Mouse (Mus musculus): ENCODE data around the gene Arhgef17. TPM values are rescaled to one million over a fixed set of nuclear protein-coding genes. Genes with fewer than 3 reads are reported as not detected.

Gene Arhgef17
- polyA plus RNA-seq, 1 experiment from 2014 or later = 5.0 TPM

DNA sequence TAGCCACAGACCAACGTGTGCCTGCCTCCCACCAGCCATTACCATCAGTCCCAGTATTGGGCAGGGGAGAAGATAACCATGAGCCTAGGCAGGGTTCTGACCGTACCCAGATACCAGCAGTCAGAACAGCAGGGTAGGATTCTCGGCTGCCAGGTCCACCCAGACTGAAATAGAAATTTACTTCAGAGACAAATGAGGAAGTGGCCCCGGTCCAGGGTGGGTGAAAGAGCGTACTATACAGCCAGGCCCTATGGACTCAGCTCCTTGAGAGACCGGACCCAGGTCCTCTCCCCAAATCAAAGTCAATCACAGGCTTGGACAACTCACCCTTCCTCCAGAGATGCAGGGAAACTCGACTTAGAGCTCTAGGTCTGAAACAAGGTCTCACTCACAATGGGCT lies 29.2 kb upstream of the Arhgef17 start:
- H3K4me1 ChIP-seq (replicated peaks) = 0 out of 2 replicates have a peak, but pooled peaks cover 4% of the 10 kb centered on the region
- no peak overlapping the region for H3K9ac ChIP-seq
- no peaks in the 10 kb centered on the region for H3K36me3 ChIP-seq
- no peaks in the 10 kb centered on the region for H3K9me3 ChIP-seq
- no peak overlapping the region for H3K27ac ChIP-seq
- no peaks in the 10 kb centered on the region for H3K27me3 ChIP-seq (replicated peaks)
- no peak overlapping the region for H3K4me3 ChIP-seq (replicated peaks)
- WGBS = 70% methylated on average over 7 of the region's 7 CpGs
- H3K4me2 ChIP-seq (replicated peaks) = no peak overlapping the region
- no peak for ATAC-seq

- H3K4me1 ChIP-seq (replicated peaks) = 0 out of 2 replicates have a peak, but pooled peaks cover 4% of the 10 kb centered on the region
- H3K4me2 ChIP-seq (replicated peaks) = no peak overlapping the region
- no peak overlapping the region for H3K4me3 ChIP-seq (replicated peaks)
- no peak overlapping the region for H3K9ac ChIP-seq
- no peak for ATAC-seq
- WGBS = 72% methylated on average over 2 of the region's 2 CpGs
- H3K36me3 ChIP-seq = no peaks in the 10 kb centered on the region
- H3K27ac ChIP-seq = no peak overlapping the region
- no peaks in the 10 kb centered on the region for H3K27me3 ChIP-seq (replicated peaks)
- H3K9me3 ChIP-seq = no peaks in the 10 kb centered on the region
Observed at GRCm38 (mm10) chr7:100960462-100960861, 28.6 kb upstream of the Arhgef17 start.

DNA sequence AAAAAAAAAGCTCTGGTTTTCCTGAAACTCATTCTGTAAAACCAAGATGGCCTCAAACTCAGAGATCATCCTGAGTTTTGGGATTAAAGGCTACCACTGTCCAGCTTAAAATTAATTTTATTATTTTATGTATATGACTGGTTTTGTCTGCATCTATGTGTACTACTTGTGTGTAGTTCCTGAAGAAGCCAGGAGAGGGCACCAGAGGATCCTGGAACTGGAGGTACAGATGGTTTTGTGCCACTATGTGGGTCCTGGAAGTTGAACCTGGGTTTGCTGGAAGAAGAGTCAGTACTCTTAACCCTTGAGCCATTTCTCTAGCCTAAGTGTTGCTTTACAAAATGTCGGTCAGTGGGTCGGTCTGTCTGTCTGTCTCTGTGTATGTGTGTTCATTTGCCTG lies 26.5 kb upstream of the Arhgef17 start:
- no peak for ATAC-seq

DNA sequence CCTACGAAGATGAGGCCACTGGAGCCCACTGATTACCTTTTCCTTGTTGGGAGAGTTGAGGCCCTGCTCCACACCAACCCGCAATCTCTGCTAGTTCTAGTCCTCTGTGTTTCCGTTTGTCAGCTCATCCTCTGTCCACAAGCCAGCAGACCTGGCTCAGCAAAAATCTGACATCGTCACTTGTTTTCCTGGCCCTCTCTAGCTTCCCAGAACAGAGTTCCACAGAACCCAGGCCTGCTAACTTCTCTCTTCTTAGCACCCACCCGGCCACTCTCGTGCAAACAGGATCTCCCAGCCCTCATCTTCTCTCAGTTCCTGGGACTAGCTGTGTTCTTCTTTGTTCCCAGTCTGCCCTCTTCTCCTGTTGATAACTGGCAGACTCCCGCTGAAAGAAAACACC lies 20.8 kb upstream of the Arhgef17 start:
- H3K4me3 ChIP-seq (replicated peaks) = no peak overlapping the region
- H3K36me3 ChIP-seq = no peaks in the 10 kb centered on the region
- H3K9ac ChIP-seq = no peak overlapping the region
- H3K27me3 ChIP-seq (replicated peaks) = no peaks in the 10 kb centered on the region
- H3K4me2 ChIP-seq (replicated peaks) = no peak overlapping the region
- H3K9me3 ChIP-seq = no peaks in the 10 kb centered on the region
- H3K4me1 ChIP-seq (replicated peaks) = peaks cover 20% of the 10 kb centered on the region
- 72% methylated on average over 7 of the region's 7 CpGs for WGBS
- H3K27ac ChIP-seq = no peak overlapping the region
- no peak for ATAC-seq

More for the DNA sequence above, 26.5 kb upstream of the Arhgef17 start:
- no peaks in the 10 kb centered on the region for H3K36me3 ChIP-seq
- no peak overlapping the region for H3K4me2 ChIP-seq (replicated peaks)
- H3K4me3 ChIP-seq (replicated peaks) = no peak overlapping the region
- H3K9me3 ChIP-seq = no peaks in the 10 kb centered on the region
- WGBS = 83% methylated on average over 2 of the region's 2 CpGs
- H3K9ac ChIP-seq = no peak overlapping the region
- H3K27me3 ChIP-seq (replicated peaks) = no peaks in the 10 kb centered on the region
- no peaks in the 10 kb centered on the region for H3K4me1 ChIP-seq (replicated peaks)
- no peak overlapping the region for H3K27ac ChIP-seq

GRCm38 (mm10) chr7:100951903-100952302 lies 20.0 kb upstream of the Arhgef17 start:
- Histone ChIP-seq H3K9ac (no peak overlapping the region), H3K27me3 (replicated peaks) (no peaks in the 10 kb centered on the region), H3K4me1 (replicated peaks) (peaks cover 20% of the 10 kb centered on the region), H3K4me2 (replicated peaks) (no peak overlapping the region), H3K36me3 (no peaks in the 10 kb centered on the region), H3K4me3 (replicated peaks) (no peak overlapping the region), H3K9me3 (no peaks in the 10 kb centered on the region), H3K27ac (0 out of 2 replicates have a peak overlapping the region, but pooled peaks have one; percentile 17)
- ATAC-seq = peak; percentile 36; the same call in 1 of the 2 replicates
- WGBS = 61% methylated on average over 2 of the region's 2 CpGs

GRCm38 (mm10) chr7:100950481-100951010 lies 18.6 kb upstream of the Arhgef17 start:
- Histone ChIP-seq H3K4me1 (replicated peaks) (peaks cover 20% of the 10 kb centered on the region), H3K4me2 (replicated peaks) (no peak overlapping the region), H3K4me3 (replicated peaks) (no peak overlapping the region), H3K9ac (no peak overlapping the region), H3K27ac (peak overlapping the region; percentile 68), H3K27me3 (replicated peaks) (no peaks in the 10 kb centered on the region), H3K36me3 (no peaks in the 10 kb centered on the region), H3K9me3 (no peaks in the 10 kb centered on the region)
- peak; percentile 55 for ATAC-seq
- 38% methylated on average over 12 of the region's 12 CpGs for whole genome bisulfite sequencing

DNA sequence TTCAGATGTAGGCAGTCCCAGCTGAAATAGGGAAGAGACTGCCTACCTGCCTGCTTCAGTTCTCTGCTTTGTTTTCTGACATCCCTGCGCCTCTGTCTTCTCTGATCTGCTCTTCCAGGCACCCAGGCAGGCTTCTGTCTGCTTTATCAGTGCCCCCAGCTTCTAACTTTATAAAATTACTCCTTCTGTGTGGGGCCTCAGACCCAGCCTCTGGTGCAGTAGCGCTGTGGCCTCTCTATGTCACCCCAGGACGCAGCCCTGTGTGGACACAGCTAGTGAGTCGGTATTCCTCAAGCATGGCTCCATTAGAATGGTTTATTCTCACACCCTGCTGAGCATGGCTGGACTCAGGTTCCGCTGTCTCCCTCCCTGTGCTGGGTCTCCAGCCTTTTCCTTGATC lies 18.1 kb upstream of the Arhgef17 start:
- no peak overlapping the region for H3K9ac ChIP-seq
- WGBS = 74% methylated on average over 5 of the region's 5 CpGs
- 0 out of 2 replicates have a peak, but pooled peaks have one; percentile 11 for ATAC-seq

GRCm38 (mm10) chr7:100944738-100945137 lies 12.8 kb upstream of the Arhgef17 start:
- Histone ChIP-seq H3K27me3 (replicated peaks) (no peaks in the 10 kb centered on the region), H3K4me1 (replicated peaks) (peaks cover 14% of the 10 kb centered on the region), H3K9ac (no peak overlapping the region), H3K27ac (no peak overlapping the region), H3K36me3 (no peaks in the 10 kb centered on the region), H3K4me3 (replicated peaks) (no peak overlapping the region), H3K9me3 (no peaks in the 10 kb centered on the region), H3K4me2 (replicated peaks) (no peak overlapping the region)
- no peak for ATAC-seq
- whole genome bisulfite sequencing = 81% methylated on average over 5 of the region's 5 CpGs

More for the DNA sequence above, 18.1 kb upstream of the Arhgef17 start:
- no peak overlapping the region for H3K4me3 ChIP-seq (replicated peaks)
- no peaks in the 10 kb centered on the region for H3K27me3 ChIP-seq (replicated peaks)
- H3K9me3 ChIP-seq = no peaks in the 10 kb centered on the region
- H3K4me1 ChIP-seq (replicated peaks) = peaks cover 20% of the 10 kb centered on the region
- H3K36me3 ChIP-seq = no peaks in the 10 kb centered on the region
- H3K27ac ChIP-seq = peak overlapping the region; percentile 68
- no peak overlapping the region for H3K4me2 ChIP-seq (replicated peaks)

GRCm38 (mm10) chr7:100944306-100944705 lies 12.4 kb upstream of the Arhgef17 start:
- H3K36me3 ChIP-seq = no peaks in the 10 kb centered on the region
- H3K27ac ChIP-seq = no peak overlapping the region
- 68% methylated on average over 2 of the region's 2 CpGs for WGBS
- no peak overlapping the region for H3K4me2 ChIP-seq (replicated peaks)
- no peak for ATAC-seq
- H3K27me3 ChIP-seq (replicated peaks) = no peaks in the 10 kb centered on the region
- peaks cover 11% of the 10 kb centered on the region for H3K4me1 ChIP-seq (replicated peaks)
- no peaks in the 10 kb centered on the region for H3K9me3 ChIP-seq
- no peak overlapping the region for H3K9ac ChIP-seq
- no peak overlapping the region for H3K4me3 ChIP-seq (replicated peaks)

DNA sequence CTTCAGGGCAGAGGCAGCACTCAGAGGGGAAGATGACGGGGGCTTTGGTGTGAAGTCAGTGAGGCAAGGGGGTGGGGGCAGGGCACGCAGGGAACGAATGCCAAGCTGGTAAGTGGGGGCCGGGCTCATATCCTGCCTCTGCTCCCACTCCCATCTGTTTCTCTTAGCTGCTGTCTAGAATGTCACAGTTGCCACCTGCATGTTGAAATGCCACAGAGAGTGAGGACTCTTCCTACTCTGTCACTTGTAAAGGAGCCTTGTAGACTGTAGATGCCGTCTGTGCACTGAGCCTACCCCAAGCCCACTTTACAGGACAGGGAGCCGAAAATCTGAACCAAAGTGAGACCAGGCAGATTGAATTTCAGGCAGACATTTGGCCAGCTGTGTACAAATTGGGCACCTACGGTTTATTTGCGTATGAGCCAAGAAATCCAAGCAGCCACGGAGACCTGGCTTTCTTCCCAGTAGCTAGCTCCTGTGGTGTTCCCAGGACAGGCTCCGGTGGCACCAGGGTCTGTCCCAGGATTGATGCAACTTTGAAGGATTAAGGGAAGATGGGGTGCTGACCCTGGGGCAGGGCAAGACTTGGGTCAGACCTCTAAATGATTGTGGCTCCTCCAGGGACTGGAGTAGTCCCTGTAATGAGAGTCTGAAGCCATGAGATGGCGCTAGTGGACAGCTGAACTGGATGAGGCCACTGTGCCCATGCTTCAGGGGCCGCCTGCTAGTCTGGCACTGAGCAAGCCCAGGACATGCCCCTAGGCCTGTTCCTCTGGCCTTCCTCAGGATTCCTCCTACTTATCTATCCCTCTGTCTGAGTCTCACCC lies 11.1 kb upstream of the Arhgef17 start:
- ATAC-seq = peak; percentile 74
- no peaks in the 10 kb centered on the region for H3K9me3 ChIP-seq
- no peak overlapping the region for H3K4me2 ChIP-seq (replicated peaks)
- no peak overlapping the region for H3K9ac ChIP-seq
- no peaks in the 10 kb centered on the region for H3K27me3 ChIP-seq (replicated peaks)
- H3K4me3 ChIP-seq (replicated peaks) = no peak overlapping the region
- H3K36me3 ChIP-seq = no peaks in the 10 kb centered on the region
- H3K4me1 ChIP-seq (replicated peaks) = peaks cover 11% of the 10 kb centered on the region
- H3K27ac ChIP-seq = no peak overlapping the region
- WGBS = 46% methylated on average over 12 of the region's 12 CpGs

GRCm38 (mm10) chr7:100941169-100941568 lies 9.3 kb upstream of the Arhgef17 start:
- Histone ChIP-seq H3K9ac (no peak overlapping the region), H3K27ac (no peak overlapping the region), H3K4me3 (replicated peaks) (no peak overlapping the region), H3K4me1 (replicated peaks) (peaks cover 11% of the 10 kb centered on the region), H3K27me3 (replicated peaks) (no peaks in the 10 kb centered on the region), H3K36me3 (no peaks in the 10 kb centered on the region), H3K9me3 (no peaks in the 10 kb centered on the region), H3K4me2 (replicated peaks) (no peak overlapping the region)
- 43% methylated on average over 5 of the region's 5 CpGs for WGBS
- ATAC-seq = no peak

DNA sequence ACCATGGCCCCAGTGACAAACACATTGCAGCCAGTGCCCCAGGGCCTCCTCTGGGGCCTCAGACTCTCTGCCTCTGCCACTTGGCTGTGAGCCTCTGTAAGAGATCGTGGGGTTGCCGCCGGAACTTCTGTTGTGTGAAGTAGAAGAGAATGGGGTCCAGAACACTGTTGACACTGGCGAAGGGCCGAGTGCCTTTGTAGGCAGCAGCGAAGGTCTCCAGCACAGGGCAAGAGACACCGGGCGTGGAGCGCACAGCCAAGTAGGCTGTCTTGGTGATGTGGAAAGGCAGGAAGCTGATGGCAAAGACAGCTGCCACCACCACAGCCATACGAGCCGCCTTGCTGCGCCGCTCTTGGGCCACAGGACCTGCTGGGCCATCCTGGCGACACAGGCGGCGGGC lies 6.2 kb upstream of the Arhgef17 start:
- H3K27me3 ChIP-seq (replicated peaks) = no peaks in the 10 kb centered on the region
- H3K4me3 ChIP-seq (replicated peaks) = no peak overlapping the region
- no peak overlapping the region for H3K9ac ChIP-seq
- ATAC-seq = no peak
- no peaks in the 10 kb centered on the region for H3K36me3 ChIP-seq
- H3K9me3 ChIP-seq = no peaks in the 10 kb centered on the region
- H3K27ac ChIP-seq = no peak overlapping the region
- 88% methylated on average over 16 of the region's 16 CpGs for WGBS
- H3K4me1 ChIP-seq (replicated peaks) = 0 out of 2 replicates have a peak, but pooled peaks cover 4% of the 10 kb centered on the region
- H3K4me2 ChIP-seq (replicated peaks) = no peak overlapping the region
